Mouse (Mus musculus): ENCODE results near the gene Daam1. TPM values are rescaled to one million over a fixed set of nuclear protein-coding genes. Genes with fewer than 3 reads are reported as not detected.

Daam1 gene
- polyA plus RNA-seq, 1 experiment from 2014 or later, result 4.5 TPM

DNA sequence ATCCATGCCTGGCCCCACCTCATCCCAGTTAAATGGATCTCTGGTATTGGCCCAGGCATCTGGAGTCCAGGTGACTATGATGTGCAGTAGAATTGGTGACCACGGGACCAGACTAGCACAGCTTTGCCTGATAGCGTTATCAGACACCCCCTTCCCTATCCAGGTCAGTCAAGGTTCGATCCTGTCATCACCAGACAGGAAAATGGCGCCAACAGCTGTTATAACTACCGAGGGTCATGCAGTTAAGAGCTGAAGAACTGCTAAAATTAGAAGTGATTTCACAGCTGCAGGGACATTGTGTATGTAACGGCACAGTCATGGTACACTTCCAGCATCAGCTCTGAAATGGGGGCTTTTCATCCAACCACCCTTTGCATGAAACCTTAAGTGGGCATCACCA is 149.3 kb downstream of the Daam1 start:
- DNase-seq (no peak), ATAC-seq (no peak)
- TF ChIP-seq EP300 (IDR thresholded peaks at IDR 0.05; ENCODE audit: low read depth) (no peak), CTCF (IDR thresholded peaks at IDR 0.05; ENCODE audit: low read depth) (no peak)
- H3K27me3 ChIP-seq (ENCODE audit: insufficient read depth, low read length), result no peaks in the 10 kb centered on the region
- no peak overlapping the region for H3K4me2 ChIP-seq (ENCODE audit: low read depth, low read length)
- no peak overlapping the region for H3K9ac ChIP-seq (replicated peaks)
- H3K4me1 ChIP-seq (ENCODE audit: insufficient read depth), result peaks cover 7% of the 10 kb centered on the region
- H3K9me3 ChIP-seq (ENCODE audit: low read length), result no peaks in the 10 kb centered on the region
- H3K4me3 ChIP-seq (ENCODE audit: low read depth, low read length), result no peak overlapping the region
- peaks cover 47% of the 10 kb centered on the region for H3K36me3 ChIP-seq (replicated peaks; ENCODE audit: insufficient read depth, low read length)
- no peak overlapping the region for H3K27ac ChIP-seq (ENCODE audit: low read depth)
- WGBS (ENCODE audit: insufficient replicate concordance), result 53% methylated on average over 6 of the region's 6 CpGs

DNA sequence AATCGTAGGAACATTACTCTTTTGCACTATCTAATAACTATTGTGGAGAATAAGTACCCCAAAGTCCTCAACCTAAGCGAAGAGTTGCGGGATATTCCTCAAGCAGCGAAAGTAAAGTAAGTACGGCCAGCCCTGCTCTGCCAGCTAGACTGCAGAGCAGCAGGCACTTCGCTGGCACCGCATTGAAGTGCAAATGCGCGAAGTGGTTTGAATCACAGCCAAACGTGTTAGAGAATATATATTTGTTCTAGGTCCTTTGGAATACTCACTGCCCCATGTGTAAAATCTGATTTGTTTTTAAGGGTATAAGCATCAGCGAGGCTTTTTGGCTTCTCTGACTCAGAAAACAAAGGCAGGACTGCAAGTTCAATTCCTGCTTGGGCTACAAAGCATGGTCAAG is 149.9 kb downstream of the Daam1 start:
- Histone ChIP-seq H3K27me3 (ENCODE audit: insufficient read depth, low read length) (no peaks in the 10 kb centered on the region), H3K4me2 (ENCODE audit: low read depth, low read length) (no peak overlapping the region), H3K36me3 (replicated peaks; ENCODE audit: insufficient read depth, low read length) (peaks cover 46% of the 10 kb centered on the region), H3K4me3 (ENCODE audit: low read depth, low read length) (no peak overlapping the region), H3K9ac (replicated peaks) (no peak overlapping the region), H3K4me1 (ENCODE audit: insufficient read depth) (peaks cover 7% of the 10 kb centered on the region), H3K27ac (ENCODE audit: low read depth) (no peak overlapping the region), H3K9me3 (ENCODE audit: low read length) (no peaks in the 10 kb centered on the region)
- DNase-seq (no peak), ATAC-seq (no peak)
- 91% methylated on average over 11 of the region's 11 CpGs for WGBS (ENCODE audit: insufficient replicate concordance)
- TF ChIP-seq CTCF (IDR thresholded peaks at IDR 0.05; ENCODE audit: low read depth), result no peak
- no peak for TF ChIP-seq EP300 (IDR thresholded peaks at IDR 0.05; ENCODE audit: low read depth)

DNA sequence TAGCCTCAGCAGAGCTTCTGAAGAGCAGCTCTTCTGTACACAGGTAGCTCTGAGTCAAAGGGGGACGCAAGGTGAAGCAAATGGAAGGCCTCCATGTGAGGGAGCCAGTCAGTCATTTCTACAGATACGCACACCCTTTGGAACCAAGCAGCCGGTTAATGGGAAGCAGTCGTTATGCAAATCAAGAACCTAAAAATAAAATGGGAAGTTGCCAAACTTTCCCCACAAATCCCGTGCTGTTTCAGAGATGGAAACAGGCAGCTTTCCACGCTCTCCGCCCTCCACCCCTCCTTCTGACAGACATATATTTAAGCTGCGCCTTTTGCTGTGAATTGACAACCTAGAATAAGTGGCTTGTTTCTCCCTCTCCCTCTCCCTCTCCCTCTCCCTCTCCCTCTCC is 150.4 kb downstream of the Daam1 start:
- H3K27me3 ChIP-seq (ENCODE audit: insufficient read depth, low read length), result no peaks in the 10 kb centered on the region
- TF ChIP-seq CTCF (IDR thresholded peaks at IDR 0.05; ENCODE audit: low read depth) (no peak), EP300 (IDR thresholded peaks at IDR 0.05; ENCODE audit: low read depth) (no peak)
- ATAC-seq, result no peak
- no peak for DNase-seq
- H3K4me1 ChIP-seq (ENCODE audit: insufficient read depth), result peaks cover 6% of the 10 kb centered on the region
- 66% methylated on average over 8 of the region's 8 CpGs for WGBS (ENCODE audit: insufficient replicate concordance)
- no peak overlapping the region for H3K4me2 ChIP-seq (ENCODE audit: low read depth, low read length)
- peaks cover 49% of the 10 kb centered on the region for H3K36me3 ChIP-seq (replicated peaks; ENCODE audit: insufficient read depth, low read length)
- no peak overlapping the region for H3K27ac ChIP-seq (ENCODE audit: low read depth)
- no peak overlapping the region for H3K9ac ChIP-seq (replicated peaks)
- H3K9me3 ChIP-seq (ENCODE audit: low read length), result no peaks in the 10 kb centered on the region
- no peak overlapping the region for H3K4me3 ChIP-seq (ENCODE audit: low read depth, low read length)

DNA sequence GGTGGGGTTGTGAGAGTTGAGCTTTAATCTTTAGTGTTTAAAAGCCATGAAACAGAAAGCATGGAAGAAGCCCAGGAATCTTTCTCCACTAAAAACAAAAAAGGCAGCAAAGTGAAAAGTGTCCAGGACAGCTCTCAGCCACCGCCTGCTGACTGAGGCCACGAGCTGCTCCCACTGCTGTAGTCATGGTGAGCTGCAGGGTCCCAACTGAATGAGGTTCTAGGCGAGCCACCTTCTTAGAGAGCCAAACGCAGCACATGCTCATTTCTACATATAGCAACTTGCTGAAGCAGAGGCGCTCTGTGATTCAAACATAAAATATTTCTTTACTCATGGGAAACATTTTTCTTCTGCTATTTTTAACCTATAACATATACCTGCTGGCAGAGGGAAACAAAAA is 150.9 kb downstream of the Daam1 start:
- Histone ChIP-seq H3K36me3 (replicated peaks; ENCODE audit: insufficient read depth, low read length) (peaks cover 50% of the 10 kb centered on the region), H3K4me2 (ENCODE audit: low read depth, low read length) (no peak overlapping the region), H3K27me3 (ENCODE audit: insufficient read depth, low read length) (no peaks in the 10 kb centered on the region), H3K4me1 (ENCODE audit: insufficient read depth) (peaks cover 2% of the 10 kb centered on the region), H3K4me3 (ENCODE audit: low read depth, low read length) (no peak overlapping the region), H3K9ac (replicated peaks) (no peak overlapping the region), H3K9me3 (ENCODE audit: low read length) (no peaks in the 10 kb centered on the region), H3K27ac (ENCODE audit: low read depth) (no peak overlapping the region)
- ATAC-seq, result no peak
- TF ChIP-seq EP300 (IDR thresholded peaks at IDR 0.05; ENCODE audit: low read depth), result no peak
- TF ChIP-seq CTCF (IDR thresholded peaks at IDR 0.05; ENCODE audit: low read depth), result no peak
- DNase-seq, result no peak
- WGBS (ENCODE audit: insufficient replicate concordance), result 82% methylated on average over 5 of the region's 5 CpGs

DNA sequence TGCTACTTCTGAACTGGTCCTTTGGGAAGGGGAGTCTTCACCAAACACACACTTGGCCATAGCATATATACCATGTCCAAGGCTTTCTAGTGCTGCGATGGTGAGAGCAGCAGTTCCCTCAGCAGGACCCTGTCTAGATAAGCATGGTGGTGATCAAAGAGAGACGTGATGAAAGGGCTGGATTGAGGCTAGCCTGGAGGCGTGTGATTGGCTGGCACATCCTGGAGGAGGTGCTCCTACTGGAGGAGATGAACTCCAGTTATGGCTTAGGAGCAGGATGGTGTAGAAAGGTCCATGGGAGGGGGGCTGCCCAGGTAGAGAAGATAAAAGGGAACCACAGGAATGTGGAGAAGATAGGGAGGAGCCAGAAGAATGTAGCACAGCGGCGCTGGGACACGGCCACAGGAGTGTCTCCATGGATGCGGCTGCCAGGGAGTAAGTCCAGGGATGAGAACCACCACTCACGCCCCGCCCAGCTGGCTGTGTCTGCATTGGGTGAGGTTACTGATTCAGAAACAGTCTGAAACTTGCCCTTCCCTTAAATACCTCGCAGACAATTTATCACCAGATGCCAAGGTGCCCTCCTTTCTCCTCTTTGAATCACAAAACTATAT is 152.3 kb downstream of the Daam1 start:
- WGBS (ENCODE audit: insufficient replicate concordance), result 76% methylated on average over 10 of the region's 10 CpGs
- peaks cover 47% of the 10 kb centered on the region for H3K36me3 ChIP-seq (replicated peaks; ENCODE audit: insufficient read depth, low read length)
- no peaks in the 10 kb centered on the region for H3K27me3 ChIP-seq (ENCODE audit: insufficient read depth, low read length)

DNA sequence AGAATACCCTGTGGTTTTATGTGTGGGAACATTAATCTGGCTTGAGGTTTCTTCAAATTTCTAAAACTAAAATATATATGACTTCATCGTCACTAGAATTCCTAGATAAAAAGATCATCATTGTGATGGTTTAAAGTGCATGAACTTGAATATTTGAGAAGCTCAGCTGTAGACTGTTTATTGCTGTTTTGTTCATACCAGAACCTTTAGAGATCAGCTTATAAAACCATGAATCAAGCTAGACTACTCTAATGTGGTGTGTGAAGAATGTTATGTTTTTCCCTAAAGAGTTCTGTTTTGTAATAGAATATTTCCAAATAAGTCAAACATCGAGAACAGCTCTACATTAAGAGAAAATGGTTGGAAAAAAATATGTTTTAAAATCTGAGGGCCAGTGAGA is 156.3 kb downstream of the Daam1 start:
- WGBS (ENCODE audit: insufficient replicate concordance), result 84% methylated on average over 2 of the region's 2 CpGs
- no peak for DNase-seq

More for the DNA sequence above, 152.3 kb downstream of the Daam1 start:
- no peak overlapping the region for H3K9ac ChIP-seq (replicated peaks)
- no peak overlapping the region for H3K27ac ChIP-seq (ENCODE audit: low read depth)
- peaks cover 2% of the 10 kb centered on the region for H3K4me1 ChIP-seq (ENCODE audit: insufficient read depth)
- no peak overlapping the region for H3K4me2 ChIP-seq (ENCODE audit: low read depth, low read length)
- TF ChIP-seq EP300 (IDR thresholded peaks at IDR 0.05; ENCODE audit: low read depth) (no peak), CTCF (IDR thresholded peaks at IDR 0.05; ENCODE audit: low read depth) (no peak)
- no peaks in the 10 kb centered on the region for H3K9me3 ChIP-seq (ENCODE audit: low read length)
- H3K4me3 ChIP-seq (ENCODE audit: low read depth, low read length), result no peak overlapping the region
- DNase-seq, result no peak
- no peak for ATAC-seq

More for the DNA sequence above, 156.3 kb downstream of the Daam1 start:
- no peak overlapping the region for H3K4me2 ChIP-seq (ENCODE audit: low read depth, low read length)
- no peaks in the 10 kb centered on the region for H3K9me3 ChIP-seq (ENCODE audit: low read length)
- H3K4me1 ChIP-seq (ENCODE audit: insufficient read depth), result no peaks in the 10 kb centered on the region
- ATAC-seq, result no peak
- no peaks in the 10 kb centered on the region for H3K27me3 ChIP-seq (ENCODE audit: insufficient read depth, low read length)
- no peak overlapping the region for H3K4me3 ChIP-seq (ENCODE audit: low read depth, low read length)
- no peak overlapping the region for H3K9ac ChIP-seq (replicated peaks)
- TF ChIP-seq CTCF (IDR thresholded peaks at IDR 0.05; ENCODE audit: low read depth) (no peak), EP300 (IDR thresholded peaks at IDR 0.05; ENCODE audit: low read depth) (no peak)
- peaks cover 59% of the 10 kb centered on the region for H3K36me3 ChIP-seq (replicated peaks; ENCODE audit: insufficient read depth, low read length)
- no peak overlapping the region for H3K27ac ChIP-seq (ENCODE audit: low read depth)

Measured in liver, postnatal 0 days (tissue).